20 mouse cellular contexts compared by ENCODE assay signal in the genomic region with DNA sequence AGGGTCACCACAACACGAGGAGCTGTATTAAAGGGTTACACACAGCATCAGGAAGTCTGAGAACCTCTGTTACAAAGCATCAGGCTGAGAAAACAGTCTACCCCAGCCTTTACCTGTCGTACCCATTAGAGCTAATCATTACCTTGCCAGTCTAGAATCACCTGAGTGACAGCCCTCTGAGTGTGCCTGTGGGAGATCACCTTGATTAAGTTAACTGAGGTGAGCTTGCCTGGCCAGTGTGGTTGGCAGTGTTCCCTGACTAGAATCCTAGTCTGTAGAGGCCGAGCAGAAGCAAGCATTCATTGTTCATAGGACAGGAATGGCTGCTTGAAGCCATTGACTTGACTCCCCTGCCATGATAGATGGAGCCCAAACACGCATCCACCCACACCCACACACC. TPM values are rescaled to one million over a fixed set of nuclear protein-coding genes. Genes with fewer than 3 reads are reported as not detected.
DNase-seq lines count a peak whose midpoint lies in the region; ATAC-seq lines count a peak whose summit lies in the region.
"Had no signal": no experiment of that assay in that cellular context is flagged by ENCODE, and none has a peak within 500 bp of the region (broad histone marks: within the 10 kb centered on the region; RNA-seq: fewer than 3 reads in every experiment).

No protein-coding gene starts in this region.

- peak; percentile 86 for DNase-seq in kidney, adult 11 months
- peak; percentile 60 to 89 for DNase-seq in kidney, adult 8-10 months
- peak; percentile 56 for DNase-seq in kidney, postnatal 10 days
- DNase-seq in T-cell, adult 2 months (ENCODE audit: low spot score): no peak
- no peak for DNase-seq in frontal cortex, postnatal 10 days (ENCODE audit: low spot score in 2 of 2)
- DNase-seq in cerebellum, adult 18-20 months: no peak
- DNase-seq: adrenal gland, postnatal 14 days; cerebellum, adult 11-12 months; cerebellum, adult 9-11 months; cerebellum, postnatal 36 days; gastrocnemius, postnatal 14 days; heart, adult 2 months; heart, postnatal 14 days had no signal

- no peaks in the 10 kb centered on the region for H3K27me3 ChIP-seq in kidney, embryonic 15.5 days
- H3K27me3 ChIP-seq: embryonic facial prominence, embryonic 13.5 days; forebrain, embryonic 12.5 days; heart, embryonic 15.5 days had no signal

- 77% methylated on average over 4 of the region's 4 CpGs for WGBS in kidney, embryonic 15.5 days

- ATAC-seq in kidney, embryonic 15.5 days (replicated peaks; ENCODE audit: low FRiP score): no peak
- ATAC-seq: activated CD4-positive, CD25-positive, alpha-beta regulatory T cell, adult 4 months; forebrain, embryonic 16.5 days had no signal

- no peak overlapping the region for H3K4me3 ChIP-seq in kidney, embryonic 15.5 days (replicated peaks)
- H3K4me3 ChIP-seq: embryonic facial prominence, embryonic 13.5 days; forebrain, embryonic 12.5 days; heart, adult 2 months; heart, embryonic 15.5 days had no signal

- H3K27ac ChIP-seq in kidney, embryonic 15.5 days: no peak overlapping the region
- H3K27ac ChIP-seq: embryonic facial prominence, embryonic 13.5 days; forebrain, embryonic 12.5 days; heart, adult 2 months; heart, embryonic 15.5 days had no signal

- peaks cover 11% of the 10 kb centered on the region for H3K4me1 ChIP-seq in kidney, embryonic 15.5 days
- H3K4me1 ChIP-seq: embryonic facial prominence, embryonic 13.5 days; forebrain, embryonic 12.5 days; heart, embryonic 15.5 days had no signal

- H3K9me3 ChIP-seq in kidney, embryonic 15.5 days (replicated peaks): no peaks in the 10 kb centered on the region
- H3K9me3 ChIP-seq: embryonic facial prominence, embryonic 13.5 days; forebrain, embryonic 12.5 days; heart, embryonic 15.5 days had no signal

- no peak overlapping the region for H3K9ac ChIP-seq in kidney, embryonic 15.5 days
- H3K9ac ChIP-seq: embryonic facial prominence, embryonic 13.5 days; forebrain, embryonic 12.5 days; heart, embryonic 15.5 days had no signal

- H3K36me3 ChIP-seq in kidney, embryonic 15.5 days: no peaks in the 10 kb centered on the region
- H3K36me3 ChIP-seq: embryonic facial prominence, embryonic 13.5 days; forebrain, embryonic 12.5 days; heart, embryonic 15.5 days had no signal

- H3K4me2 ChIP-seq in kidney, embryonic 15.5 days: no peak overlapping the region
- H3K4me2 ChIP-seq: embryonic facial prominence, embryonic 13.5 days; forebrain, embryonic 12.5 days; heart, embryonic 11.5 days; heart, embryonic 15.5 days had no signal

RNA-seq across cellular contexts. Expression of gene Aktip, which starts 58.9 kb away (rescaled TPM):
- 69.9 and 75.2 TPM in 2 replicates for polyA plus RNA-seq in kidney, embryonic 15.5 days (2015; fragmentation: Nextera tagmentation; extraction: Ambion mirVana)

Comparison
In these comparisons a context has a peak if more than half of its experiments do, and no peak if none do; other contexts are left out.
1. DNase-seq: peak in kidney, adult 11 months (single experiment), kidney, adult 8-10 months (2 of 2) and kidney, postnatal 10 days (single experiment); none in T-cell, adult 2 months (single experiment), frontal cortex, postnatal 10 days (0 of 2) and cerebellum, adult 18-20 months (0 of 2).